Mouse (Mus musculus): ENCODE results near the gene Pacrg.

DNA sequence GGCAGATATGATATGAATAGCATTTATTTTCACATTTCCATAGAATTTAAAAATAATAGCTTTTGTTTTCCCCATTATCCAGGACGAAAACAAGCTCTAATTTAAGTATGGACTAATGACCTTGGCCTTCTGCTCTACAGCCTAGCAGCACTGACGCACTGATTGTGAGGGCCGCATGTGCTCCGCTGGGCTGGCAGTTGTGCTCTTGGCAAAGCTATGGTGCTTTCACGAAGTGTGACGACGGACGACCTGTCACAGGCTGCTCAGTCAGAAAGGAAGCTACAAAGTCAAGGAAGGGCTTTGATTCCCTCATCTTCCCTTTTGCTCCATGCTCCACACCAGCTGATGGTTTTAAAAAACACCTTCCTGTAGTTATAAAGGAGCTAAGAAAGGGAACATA is 142.1 kb downstream of the Pacrg start:
- TF ChIP-seq MAX (IDR thresholded peaks at IDR 0.05; ENCODE audit: low read length) (no peak), TCF12 (IDR thresholded peaks at IDR 0.05; ENCODE audit: low read depth, low read length) (no peak), ZNF384 (IDR thresholded peaks at IDR 0.05; ENCODE audit: low read depth, low read length) (no peak), ZMIZ1 (IDR thresholded peaks at IDR 0.05; ENCODE audit: low read depth, low read length) (no peak), ZC3H11A (IDR thresholded peaks at IDR 0.05; ENCODE audit: low read depth, low read length) (no peak)
